ENCODE assay signal across 9 mouse cellular contexts in the genomic region with DNA sequence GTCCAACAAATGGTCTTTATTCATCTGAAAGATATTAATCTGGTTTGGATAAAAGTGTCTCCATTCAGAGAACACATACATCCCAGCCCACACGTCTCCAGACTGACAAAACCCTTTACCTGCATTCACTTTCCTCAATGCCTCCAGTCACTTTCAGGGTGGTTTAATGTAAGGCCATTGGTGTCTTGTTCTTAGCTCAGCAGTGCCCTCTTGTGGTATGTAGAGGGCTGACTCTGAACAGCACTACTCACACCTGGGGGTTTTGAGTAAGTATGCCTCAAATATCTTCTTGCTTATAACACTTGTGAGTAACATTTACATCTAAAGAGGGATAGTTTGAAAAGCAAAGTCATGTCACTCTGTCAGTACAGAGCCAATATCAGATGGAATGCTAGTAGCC.
DNase-seq lines count a peak whose midpoint lies in the region; ATAC-seq lines count a peak whose summit lies in the region.
"Had no signal": no experiment of that assay in that cellular context is flagged by ENCODE, and none has a peak within 500 bp of the region (broad histone marks: within the 10 kb centered on the region; RNA-seq: fewer than 3 reads in every experiment).

No protein-coding gene starts in this region.

- no peak overlapping the region for H3K4me3 ChIP-seq in neural tube, embryonic 15.5 days (replicated peaks)
- H3K4me3 ChIP-seq: lung, embryonic 15.5 days had no signal

- H3K27me3 ChIP-seq in neural tube, embryonic 15.5 days (replicated peaks), result peaks cover 13% of the 10 kb centered on the region
- H3K27me3 ChIP-seq: lung, embryonic 15.5 days had no signal

- DNase-seq in heart, postnatal 14 days, result peak; percentile 8 to 55
- DNase-seq in heart, postnatal 25 days (ENCODE audit: low spot score), result no peak
- DNase-seq in MN1 (ENCODE audit: low spot score), result peak; percentile 6
- DNase-seq in heart, postnatal 4 days, result peak; percentile 52
- peak; percentile 69 to 72 for DNase-seq in left cerebral cortex, postnatal 14 days (ENCODE audit: low spot score in 2 of 2)
- no peak for DNase-seq in ovary, postnatal 10 days (ENCODE audit: low spot score)

- no peak overlapping the region for H3K4me2 ChIP-seq in neural tube, embryonic 15.5 days
- H3K4me2 ChIP-seq: lung, embryonic 15.5 days had no signal

- intact Hi-C loops in heart, postnatal 14 days (cut with DNase I), result loop anchor here (10.0 kb wide), 1 partner anchor 391 kb away; no protein-coding TSS in a partner anchor
- intact Hi-C loops in heart, postnatal 25 days (cut with DNase I), result loop anchor here (10.0 kb wide), 1 partner anchor 391 kb away; no protein-coding TSS in a partner anchor
- intact Hi-C loops in left cerebral cortex, postnatal 14 days (cut with DNase I), result no loop called here

- no peaks in the 10 kb centered on the region for H3K36me3 ChIP-seq in neural tube, embryonic 15.5 days
- H3K36me3 ChIP-seq: lung, embryonic 15.5 days had no signal

- H3K27ac ChIP-seq in neural tube, embryonic 15.5 days (replicated peaks), result no peak overlapping the region
- H3K27ac ChIP-seq: lung, embryonic 15.5 days had no signal

- H3K9ac ChIP-seq in neural tube, embryonic 15.5 days (replicated peaks), result no peak overlapping the region
- H3K9ac ChIP-seq: lung, embryonic 15.5 days had no signal

- peak; percentile 66; the same call in 1 of the 2 replicates for ATAC-seq in common myeloid progenitor, adult 5-6 weeks (replicated peaks; ENCODE audit: low read depth, poor library complexity, severe bottlenecking)
- 0 out of 2 replicates have a peak, but pooled peaks have one; percentile 53 for ATAC-seq in neural tube, embryonic 15.5 days (ENCODE audit: low FRiP score)

- no peaks in the 10 kb centered on the region for H3K9me3 ChIP-seq in neural tube, embryonic 15.5 days (replicated peaks)
- H3K9me3 ChIP-seq: lung, embryonic 15.5 days had no signal

- 7% methylated on average over 1 of the region's 1 CpGs for WGBS in neural tube, embryonic 15.5 days

- no peaks in the 10 kb centered on the region for H3K4me1 ChIP-seq in neural tube, embryonic 15.5 days
- H3K4me1 ChIP-seq: lung, embryonic 15.5 days had no signal

Comparison
In these comparisons a context has a peak if more than half of its experiments do, and no peak if none do; other contexts are left out.
1. DNase-seq: peak in heart, postnatal 14 days (2 of 2), MN1 (single experiment), heart, postnatal 4 days (single experiment) and left cerebral cortex, postnatal 14 days (2 of 2); none in heart, postnatal 25 days (single experiment) and ovary, postnatal 10 days (single experiment).